Mouse (Mus musculus): ENCODE measurements around the gene Fgr. TPM values are rescaled to one million over a fixed set of nuclear protein-coding genes. Genes with fewer than 3 reads are reported as not detected.

The Fgr gene
- total and polyA plus RNA-seq, 3 experiments = 0.04 to 0.24 (median 0.13) TPM

DNA sequence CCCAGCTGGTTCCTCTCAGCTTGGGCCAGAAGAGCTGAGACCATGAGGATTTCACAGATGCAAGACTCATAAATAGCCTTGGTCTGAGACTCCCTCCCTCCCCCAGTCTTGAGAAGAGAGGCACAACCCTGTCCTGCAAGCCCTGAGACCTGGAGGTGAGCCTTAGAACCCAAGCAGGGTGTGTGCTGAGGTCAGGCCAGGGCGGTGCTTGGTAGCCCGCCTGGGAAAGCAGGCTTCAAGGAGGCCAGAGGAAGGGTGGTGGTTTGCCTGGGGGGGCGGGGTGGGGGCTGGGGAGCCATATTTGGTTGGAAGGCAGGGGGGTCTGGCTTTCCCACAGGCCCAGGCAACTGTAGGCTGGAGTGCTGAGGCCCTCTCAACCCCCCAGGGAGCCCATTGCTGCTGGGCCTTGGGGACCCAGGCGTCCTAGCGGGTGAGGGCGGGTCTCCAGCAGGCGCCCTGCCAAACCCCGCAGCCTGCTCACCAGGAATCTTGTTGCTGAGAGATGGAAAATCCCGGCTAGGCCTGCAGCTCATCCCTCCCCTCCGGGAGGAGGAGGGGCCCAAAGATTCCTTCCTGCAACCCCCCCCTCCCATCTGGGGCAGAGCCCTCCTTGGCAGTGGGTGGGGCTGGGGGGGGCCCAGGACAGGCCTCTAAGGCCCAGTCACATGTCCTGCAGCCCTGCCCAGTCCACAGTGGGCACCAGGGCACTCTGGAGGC is 51.2 kb downstream of the Fgr start:
- H3K27me3 ChIP-seq (replicated peaks) = no peaks in the 10 kb centered on the region
- peaks cover 2 to 79% of the 10 kb centered on the region in 2 experiments for H3K36me3 ChIP-seq (replicated peaks in 1 of 2; ENCODE audit: control insufficient read depth in 1 of 2, insufficient read depth in 1 of 2, low read length in 1 of 2)
- H3K4me1 ChIP-seq (ENCODE audit: control insufficient read depth in 1 of 2, insufficient read depth in 2 of 2) = peaks cover 10 to 81% of the 10 kb centered on the region in 2 experiments
- TF ChIP-seq PAX5 (IDR thresholded peaks at IDR 0.05; ENCODE audit: low read length) (no peak), RCOR1 (conservative IDR thresholded peaks at IDR 0.05; ENCODE audit: low read depth, low read length) (no peak)
- H3K9ac ChIP-seq (ENCODE audit: insufficient read depth, low read depth) = no peak overlapping the region
- H3K9me3 ChIP-seq (replicated peaks; ENCODE audit: low read length) = no peaks in the 10 kb centered on the region
- H3K27ac ChIP-seq (ENCODE audit: insufficient read depth, low read depth) = no peak overlapping the region
- DNase-seq (ENCODE audit: extremely low read depth) = no peak
- in situ Hi-C loops (cut with MboI; ENCODE audit: low pct_ligation_motif_present, low pct_unique_long_range_greater_than_20kb, low sequenced_read_pairs) = no loop called here
- no peak overlapping the region for H3K4me2 ChIP-seq (ENCODE audit: insufficient read depth, low read depth, poor library complexity, severe bottlenecking)
- H3K79me2 ChIP-seq (replicated peaks; ENCODE audit: control insufficient read depth, extremely low read depth, insufficient read depth, poor library complexity, severe bottlenecking) = no peaks in the 10 kb centered on the region
- dilution Hi-C loops (cut with MboI; ENCODE audit: extremely low pct_ligation_motif_present, extremely low pct_unique_long_range_greater_than_20kb, low sequenced_read_pairs) = no loop called here
- H3K4me3 ChIP-seq (replicated peaks in 1 of 3; ENCODE audit: low read depth in 2 of 3, low read length in 2 of 3, poor library complexity in 1 of 3) = no peak overlapping the region

DNA sequence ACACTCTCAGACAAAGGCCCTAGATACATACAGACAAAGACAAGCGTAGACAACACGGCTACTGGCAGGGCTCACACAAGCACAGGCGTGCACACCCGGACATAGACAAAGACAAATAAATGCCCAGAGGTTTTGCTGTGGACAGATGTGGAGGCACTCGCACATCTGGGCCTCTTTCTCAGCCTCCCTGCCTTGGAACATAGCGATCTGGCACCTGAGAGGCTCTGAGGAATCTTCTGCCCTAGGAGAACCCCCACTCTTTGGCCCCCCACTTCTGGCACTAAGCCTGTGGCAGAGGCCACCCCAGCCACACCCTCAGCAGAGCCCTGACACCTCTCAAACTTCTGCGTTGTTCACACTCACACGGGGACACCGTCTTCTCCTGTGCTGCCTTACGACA is 52.4 kb downstream of the Fgr start:
- Histone ChIP-seq H3K79me2 (replicated peaks; ENCODE audit: control insufficient read depth, extremely low read depth, insufficient read depth, poor library complexity, severe bottlenecking) (no peaks in the 10 kb centered on the region), H3K4me3 (replicated peaks in 1 of 3; ENCODE audit: low read depth in 2 of 3, low read length in 2 of 3, poor library complexity in 1 of 3) (no peak overlapping the region), H3K9ac (ENCODE audit: insufficient read depth, low read depth) (no peak overlapping the region), H3K27ac (ENCODE audit: insufficient read depth, low read depth) (no peak overlapping the region), H3K36me3 (replicated peaks in 1 of 2; ENCODE audit: control insufficient read depth in 1 of 2, insufficient read depth in 1 of 2, low read length in 1 of 2) (peaks cover 2 to 80% of the 10 kb centered on the region in 2 experiments), H3K4me2 (ENCODE audit: insufficient read depth, low read depth, poor library complexity, severe bottlenecking) (no peak overlapping the region), H3K4me1 (ENCODE audit: control insufficient read depth in 1 of 2, insufficient read depth in 2 of 2) (peaks cover 7 to 71% of the 10 kb centered on the region in 2 experiments; a peak in 3 of 4 replicates), H3K27me3 (replicated peaks) (no peaks in the 10 kb centered on the region), H3K9me3 (replicated peaks; ENCODE audit: low read length) (no peaks in the 10 kb centered on the region)
- no peak for DNase-seq (ENCODE audit: extremely low read depth)
- dilution Hi-C loops (cut with MboI; ENCODE audit: extremely low pct_ligation_motif_present, extremely low pct_unique_long_range_greater_than_20kb, low sequenced_read_pairs) = no loop called here
- TF ChIP-seq USF1 (IDR thresholded peaks at IDR 0.05; ENCODE audit: low read depth, low read length) = no peak
- no peak for TF ChIP-seq SIN3A (IDR thresholded peaks at IDR 0.05; ENCODE audit: low read length)
- no peak for TF ChIP-seq CHD2 (IDR thresholded peaks at IDR 0.05; ENCODE audit: low read length)
- no peak for TF ChIP-seq EP300 (IDR thresholded peaks at IDR 0.05; ENCODE audit: low read length)
- no peak for TF ChIP-seq MEF2A (IDR thresholded peaks at IDR 0.05; ENCODE audit: borderline replicate concordance, low read depth, low read length)
- in situ Hi-C loops (cut with MboI; ENCODE audit: low pct_ligation_motif_present, low pct_unique_long_range_greater_than_20kb, low sequenced_read_pairs) = no loop called here

DNA sequence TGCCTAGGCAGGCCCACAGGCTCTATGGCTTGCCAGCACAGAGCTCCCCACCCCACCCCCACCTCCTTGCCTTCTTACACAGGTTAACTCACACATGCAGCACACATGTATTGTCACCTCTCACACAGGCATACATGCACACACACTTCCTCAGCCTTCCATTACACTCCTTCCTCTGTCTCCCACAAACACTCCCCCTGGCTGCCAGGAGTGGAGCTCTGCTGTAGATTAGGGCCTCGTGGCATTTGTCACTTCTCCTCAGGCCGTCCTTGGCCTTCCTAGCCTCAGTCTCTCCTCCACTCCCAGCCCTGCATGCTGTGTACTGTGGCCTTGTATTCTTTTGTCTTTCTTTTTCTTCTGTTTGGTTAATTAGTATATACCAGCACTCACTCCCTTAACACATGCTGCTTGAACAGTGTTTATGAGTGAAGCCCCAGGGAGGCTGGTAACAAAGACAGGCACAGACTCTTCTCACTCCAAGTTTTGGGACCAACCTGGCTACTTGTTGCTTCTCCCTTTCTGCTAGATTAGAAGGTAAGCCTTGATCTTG is 53.0 kb downstream of the Fgr start:
- dilution Hi-C loops (cut with MboI; ENCODE audit: extremely low pct_ligation_motif_present, extremely low pct_unique_long_range_greater_than_20kb, low sequenced_read_pairs) = no loop called here
- Histone ChIP-seq H3K9ac (ENCODE audit: insufficient read depth, low read depth) (no peak overlapping the region), H3K27me3 (replicated peaks) (no peaks in the 10 kb centered on the region), H3K27ac (ENCODE audit: insufficient read depth, low read depth) (no peak overlapping the region), H3K4me2 (ENCODE audit: insufficient read depth, low read depth, poor library complexity, severe bottlenecking) (no peak overlapping the region), H3K79me2 (replicated peaks; ENCODE audit: control insufficient read depth, extremely low read depth, insufficient read depth, poor library complexity, severe bottlenecking) (no peaks in the 10 kb centered on the region), H3K4me1 (ENCODE audit: control insufficient read depth in 1 of 2, insufficient read depth in 2 of 2) (peaks cover 4 to 65% of the 10 kb centered on the region in 2 experiments; a peak in 3 of 4 replicates), H3K9me3 (replicated peaks; ENCODE audit: low read length) (no peaks in the 10 kb centered on the region), H3K36me3 (replicated peaks in 1 of 2; ENCODE audit: control insufficient read depth in 1 of 2, insufficient read depth in 1 of 2, low read length in 1 of 2) (peaks cover 2 to 85% of the 10 kb centered on the region in 2 experiments), H3K4me3 (replicated peaks in 1 of 3; ENCODE audit: low read depth in 2 of 3, low read length in 2 of 3, poor library complexity in 1 of 3) (no peak overlapping the region)
- in situ Hi-C loops (cut with MboI; ENCODE audit: low pct_ligation_motif_present, low pct_unique_long_range_greater_than_20kb, low sequenced_read_pairs) = no loop called here
- DNase-seq (ENCODE audit: extremely low read depth) = no peak
- TF ChIP-seq MEF2A (IDR thresholded peaks at IDR 0.05; ENCODE audit: borderline replicate concordance, low read depth, low read length) = no peak
- TF ChIP-seq ZC3H11A (IDR thresholded peaks at IDR 0.05; ENCODE audit: low read depth, low read length) = no peak
- no peak for TF ChIP-seq NRF1 (IDR thresholded peaks at IDR 0.05; ENCODE audit: low read depth, low read length)
- TF ChIP-seq ZMIZ1 (IDR thresholded peaks at IDR 0.05; ENCODE audit: low read depth, low read length) = no peak
- TF ChIP-seq EP300 (IDR thresholded peaks at IDR 0.05; ENCODE audit: low read length) = no peak
- no peak for TF ChIP-seq SMC3 (IDR thresholded peaks at IDR 0.05; ENCODE audit: low read depth, low read length)
- TF ChIP-seq MAFK (IDR thresholded peaks at IDR 0.05; ENCODE audit: insufficient replicate concordance, low read length) = no peak
- TF ChIP-seq MXI1 (IDR thresholded peaks at IDR 0.05; ENCODE audit: low read depth, low read length) = no peak
- no peak for TF ChIP-seq TBP (conservative IDR thresholded peaks at IDR 0.05; ENCODE audit: low read depth, low read length)
- no peak for TF ChIP-seq USF1 (IDR thresholded peaks at IDR 0.05; ENCODE audit: low read depth, low read length)
- TF ChIP-seq HCFC1 (IDR thresholded peaks at IDR 0.05; ENCODE audit: low read depth, low read length) = no peak
- TF ChIP-seq POLR2A (IDR thresholded peaks at IDR 0.05; ENCODE audit: low read depth, low read length) = no peak
- no peak for TF ChIP-seq NELFE (IDR thresholded peaks at IDR 0.05; ENCODE audit: low read depth, low read length)
- no peak for TF ChIP-seq ELF1 (IDR thresholded peaks at IDR 0.05; ENCODE audit: low read depth, low read length)
- TF ChIP-seq MYC (IDR thresholded peaks at IDR 0.05; ENCODE audit: low read depth, low read length) = no peak
- TF ChIP-seq GABPA (IDR thresholded peaks at IDR 0.05; ENCODE audit: insufficient replicate concordance, low read depth, low read length) = no peak
- TF ChIP-seq ZKSCAN1 (IDR thresholded peaks at IDR 0.05; ENCODE audit: borderline replicate concordance, low read depth, low read length) = no peak
- TF ChIP-seq IRF4 (IDR thresholded peaks at IDR 0.05; ENCODE audit: low read depth, low read length) = no peak
- TF ChIP-seq CHD1 (IDR thresholded peaks at IDR 0.05; ENCODE audit: low read depth, low read length) = no peak
- no peak for TF ChIP-seq CTCF (conservative IDR thresholded peaks at IDR 0.05 in 1 of 2, IDR thresholded peaks at IDR 0.05 in 1 of 2; ENCODE audit: low read depth in 2 of 2, low read length in 2 of 2)
